24 mouse cellular contexts compared by ENCODE assay signal in the genomic region with DNA sequence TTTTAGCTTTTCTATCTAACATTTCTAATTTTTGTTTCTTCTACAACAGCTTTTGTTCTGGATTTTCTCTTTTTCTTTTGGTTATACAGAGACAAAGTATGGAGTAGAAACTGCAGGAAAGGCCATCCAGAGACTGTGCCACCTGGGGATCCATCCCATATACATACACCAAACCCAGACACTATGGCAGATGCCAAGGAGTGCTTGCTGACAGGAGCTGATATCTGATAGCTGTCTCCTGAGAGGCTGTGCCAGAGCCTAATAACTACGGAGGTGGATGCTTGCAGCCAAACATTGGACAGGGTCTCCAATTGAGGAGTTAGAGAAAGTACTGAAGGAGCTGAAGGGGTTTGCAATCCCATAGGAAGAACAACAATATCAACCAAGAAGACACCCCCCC.
"Had no signal": no experiment of that assay in that cellular context is flagged by ENCODE, and none has a peak within 500 bp of the region (broad histone marks: within the 10 kb centered on the region; RNA-seq: fewer than 3 reads in every experiment).

No protein-coding gene starts in this region.

- ATAC-seq: inflammation-experienced regulatory T-cells, adult 6 months; intestine, embryonic 15.5 days; intestine, postnatal 0 days; liver, embryonic 12.5 days had no signal

- H3K4me1 ChIP-seq: heart, embryonic 10.5 days; hindbrain, embryonic 10.5 days; intestine, embryonic 15.5 days; liver, embryonic 12.5 days had no signal

- H3K4me3 ChIP-seq: gastrocnemius, adult 2 months; heart, embryonic 10.5 days; heart, embryonic 12.5 days; hindbrain, embryonic 10.5 days; intestine, embryonic 15.5 days; layer of hippocampus, adult 2 months; limb, embryonic 10.5 days; limb, embryonic 12.5 days; liver, embryonic 12.5 days had no signal

- H3K27ac ChIP-seq: gastrocnemius, adult 2 months; heart, embryonic 10.5 days; hindbrain, embryonic 10.5 days; hindbrain, embryonic 14.5 days; intestine, embryonic 15.5 days; layer of hippocampus, adult 2 months; limb, embryonic 10.5 days; limb, embryonic 12.5 days; liver, embryonic 12.5 days; liver, embryonic 14.5 days had no signal

- DNase-seq: gastrocnemius, adult 2 months; gastrocnemius, postnatal 10 days; gastrocnemius, postnatal 25 days; heart, adult 18-20 months; heart, postnatal 10 days; heart, postnatal 4 days; kidney, adult 18-20 months; kidney, adult 8-10 months; kidney, postnatal 10 days; kidney, postnatal 25 days; kidney, postnatal 4 days; lung, adult 18-20 months had no signal

- H3K9ac ChIP-seq: heart, embryonic 12.5 days; hindbrain, embryonic 14.5 days; intestine, embryonic 15.5 days; limb, embryonic 12.5 days; liver, embryonic 12.5 days; liver, embryonic 14.5 days had no signal

- H3K36me3 ChIP-seq: heart, embryonic 10.5 days; heart, embryonic 12.5 days; hindbrain, embryonic 10.5 days; intestine, embryonic 15.5 days; limb, embryonic 10.5 days; limb, embryonic 12.5 days; liver, embryonic 12.5 days had no signal

- H3K4me2 ChIP-seq: heart, embryonic 12.5 days; hindbrain, embryonic 14.5 days; intestine, embryonic 15.5 days; limb, embryonic 12.5 days; liver, embryonic 12.5 days had no signal

- H3K9me3 ChIP-seq: heart, embryonic 10.5 days; heart, embryonic 12.5 days; hindbrain, embryonic 10.5 days; intestine, embryonic 15.5 days; limb, embryonic 10.5 days; limb, embryonic 12.5 days; liver, embryonic 12.5 days had no signal

- H3K27me3 ChIP-seq: heart, embryonic 12.5 days; intestine, embryonic 15.5 days; limb, embryonic 12.5 days; liver, embryonic 12.5 days had no signal
